Mouse (Mus musculus) liver, adult 2 months (tissue): ENCODE results near the gene Endou. TPM values are rescaled to one million over a fixed set of nuclear protein-coding genes. Genes with fewer than 3 reads are reported as not detected.

Source experiments
- DNase-seq: peaks from one replicate; pipeline ENCODE4 v3.0.0-alpha.2; 2011; ENCODE audit warnings: low read depth, low spot score; ENCODE audit errors: extremely low read depth
- H3K27ac ChIP-seq: fragments of 200-500 bp; replicated peaks from 2 replicates; pipeline ENCODE4 v1.5.1; 2012; ENCODE audit warnings: low read depth, mild to moderate bottlenecking, control low read depth, inconsistent platforms, low read length; ENCODE audit not compliant: insufficient read depth
- H3K27me3 ChIP-seq: fragments of 200-500 bp; 2 replicates; pipeline ENCODE4 v1.6.1; 2012; ENCODE audit warnings: mild to moderate bottlenecking, moderate library complexity, low read length, inconsistent platforms; ENCODE audit not compliant: control insufficient read depth, insufficient read depth
- H3K36me3 ChIP-seq: fragments of 200-500 bp; 2 replicates; pipeline ENCODE4 v1.6.1; 2012; ENCODE audit warnings: low read length, inconsistent platforms; ENCODE audit not compliant: control insufficient read depth, insufficient read depth
- H3K4me1 ChIP-seq: fragments of 200-500 bp; 2 replicates; pipeline ENCODE4 v1.6.1; 2011; ENCODE audit warnings: low read length; ENCODE audit not compliant: control insufficient read depth, insufficient read depth
- H3K4me3 ChIP-seq: fragments of 200-500 bp; 2 replicates; pipeline ENCODE4 v1.5.1; 2011; ENCODE audit warnings: low read depth, mild to moderate bottlenecking, control low read depth, low read length, moderate library complexity; ENCODE audit not compliant: insufficient read depth
- H3K79me2 ChIP-seq: fragments of 200-500 bp; 2 replicates; pipeline ENCODE4 v1.6.1; 2012; ENCODE audit warnings: inconsistent platforms, mild to moderate bottlenecking, low read length, moderate library complexity; ENCODE audit not compliant: control insufficient read depth, insufficient read depth
- H3K9ac ChIP-seq: fragments of 200-500 bp; 2 replicates; pipeline ENCODE4 v1.6.1; 2012; ENCODE audit warnings: low read depth, mild to moderate bottlenecking, control low read depth, inconsistent platforms, low read length
- CTCF ChIP-seq: fragments of 200-500 bp; IDR thresholded peaks from 2 replicates; pipeline ENCODE4 v1.5.1; 2011; ENCODE audit warnings: low read depth, low read length, control low read depth
- POLR2A ChIP-seq: fragments of 200-500 bp; IDR thresholded peaks from 2 replicates; pipeline ENCODE4 v1.6.1; 2011; ENCODE audit warnings: low read length, control low read depth; ENCODE audit not compliant: insufficient read depth; ENCODE audit errors: extremely low read depth
- WGBS: fragments of 180-500 bp; shearing (Covaris S2); methylation state at CpG from one replicate; pipeline ENCODE4 v1.1.7; 2018; 5-methylcytosine and 5-hydroxymethylcytosine counted together
- polyA plus RNA-seq: library from polyadenylated mRNA; depleted of rRNA; stranded (reverse); fragments of >200 nt; gene quantifications from 2 replicates; pipeline ENCODE4 v1.2.3, GENCODE M21; 2012
- total RNA-seq: library from RNA; depleted of rRNA; stranded (reverse); fragments of >200 nt; gene quantifications from 2 replicates; pipeline ENCODE4 v1.2.3, GENCODE M21; 2014

The Endou gene
- total and polyA plus RNA-seq, 2 experiments, result 0.32 to 0.55 TPM

DNA sequence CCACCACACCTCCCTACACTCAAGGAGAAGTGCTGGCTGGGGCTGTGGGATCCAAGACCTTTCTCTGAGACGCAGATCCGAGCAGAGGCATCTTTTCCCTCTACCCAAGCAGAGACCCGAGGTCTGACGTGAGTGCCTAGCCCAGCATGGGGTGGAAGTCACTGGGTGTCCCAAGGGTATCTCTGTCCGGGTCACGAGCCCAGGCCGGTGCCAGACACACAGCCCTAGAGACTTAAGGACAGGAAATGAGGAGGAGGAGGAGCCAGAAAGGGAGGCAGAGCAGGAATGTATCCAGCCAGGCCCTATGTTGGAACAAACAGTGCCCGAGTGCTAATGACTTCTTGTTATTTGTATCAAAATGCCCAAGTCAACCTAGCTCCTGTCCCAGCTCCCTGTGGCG lies 31.6 kb upstream of the Endou start:
- TF ChIP-seq CTCF (no peak), POLR2A (no peak)

DNA sequence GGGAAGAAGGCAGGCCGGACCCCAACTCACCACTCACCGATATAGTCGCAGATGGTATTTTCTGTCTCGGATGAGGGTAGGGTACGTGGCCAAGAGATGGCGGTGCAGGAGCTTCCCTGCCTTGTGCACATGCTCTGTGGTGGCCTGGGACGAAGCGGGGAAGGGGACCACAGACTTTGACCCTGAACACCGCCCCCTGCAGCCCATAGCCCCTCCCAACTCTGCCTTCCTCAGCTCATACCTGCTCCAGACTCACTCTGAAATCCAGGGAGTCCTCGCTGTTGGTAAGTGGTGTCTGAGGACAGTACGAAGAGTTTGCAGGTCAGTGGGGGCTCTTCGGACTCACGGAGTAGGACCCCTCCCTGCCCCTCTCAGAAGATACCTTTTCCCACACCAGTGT lies 30.3 kb upstream of the Endou start:
- 57% methylated on average over 13 of the region's 13 CpGs for WGBS
- TF ChIP-seq CTCF, result no peak
- TF ChIP-seq POLR2A, result no peak
- H3K27me3 ChIP-seq, result no peaks in the 10 kb centered on the region
- H3K9ac ChIP-seq, result no peak overlapping the region
- H3K4me1 ChIP-seq, result peaks cover 5% of the 10 kb centered on the region
- H3K36me3 ChIP-seq, result no peaks in the 10 kb centered on the region
- H3K4me3 ChIP-seq, result no peak overlapping the region
- no peak overlapping the region for H3K27ac ChIP-seq
- H3K79me2 ChIP-seq, result no peaks in the 10 kb centered on the region
- no peak for DNase-seq

More for the DNA sequence above, 31.6 kb upstream of the Endou start:
- WGBS, result 67% methylated on average over 9 of the region's 9 CpGs
- Histone ChIP-seq H3K27me3 (no peaks in the 10 kb centered on the region; the same call in 1 of the 2 replicates), H3K4me1 (peaks cover 5% of the 10 kb centered on the region), H3K4me3 (no peak overlapping the region), H3K9ac (no peak overlapping the region), H3K27ac (no peak overlapping the region), H3K36me3 (no peaks in the 10 kb centered on the region), H3K79me2 (no peaks in the 10 kb centered on the region)
- DNase-seq, result peak; percentile 16

DNA sequence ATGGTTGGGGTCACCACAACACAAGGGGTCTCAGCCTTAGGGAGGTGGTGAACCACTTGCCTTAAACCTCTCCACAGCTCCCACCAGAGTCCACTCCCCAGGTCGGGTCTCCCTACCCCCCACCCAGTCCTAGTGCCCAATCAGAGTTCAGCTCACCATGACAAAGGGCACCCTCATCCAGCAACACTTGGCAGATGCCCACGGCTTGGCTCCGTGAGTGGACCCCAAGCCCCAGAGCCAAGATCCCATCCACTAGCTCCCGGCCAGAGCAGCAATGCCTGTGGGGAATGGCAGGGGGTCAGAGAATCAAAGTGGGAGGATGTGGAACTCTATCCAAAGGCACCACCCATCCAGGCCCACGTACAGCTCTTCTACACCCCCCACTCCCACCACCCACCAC lies 29.8 kb upstream of the Endou start:
- WGBS, result 55% methylated on average over 5 of the region's 5 CpGs
- TF ChIP-seq POLR2A (no peak), CTCF (no peak)
- H3K9ac ChIP-seq, result no peak overlapping the region
- H3K27me3 ChIP-seq, result no peaks in the 10 kb centered on the region
- no peaks in the 10 kb centered on the region for H3K36me3 ChIP-seq
- no peak for DNase-seq
- no peak overlapping the region for H3K27ac ChIP-seq
- H3K79me2 ChIP-seq, result no peaks in the 10 kb centered on the region
- H3K4me1 ChIP-seq, result peaks cover 5% of the 10 kb centered on the region
- H3K4me3 ChIP-seq, result no peak overlapping the region

DNA sequence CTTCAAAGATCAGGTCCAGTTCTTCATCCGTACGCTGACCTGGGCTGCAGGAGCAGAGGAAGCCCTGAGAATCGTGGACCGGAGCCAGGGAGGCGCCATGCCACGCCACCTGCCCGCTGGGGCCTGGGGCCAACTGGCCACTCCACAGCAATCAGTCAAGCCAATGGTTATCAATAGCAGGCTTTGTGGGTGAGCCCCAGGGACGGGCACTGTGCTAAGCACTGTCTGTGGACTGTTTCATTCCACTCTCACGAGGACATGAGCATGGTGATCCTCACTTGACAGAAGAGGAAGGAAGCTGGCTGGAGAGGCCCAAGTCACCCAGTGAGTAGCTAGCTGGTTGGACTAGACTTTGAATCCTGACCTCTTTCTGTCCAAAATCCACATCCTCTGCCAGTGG lies 28.9 kb upstream of the Endou start:
- Histone ChIP-seq H3K9ac (no peak overlapping the region), H3K27me3 (no peaks in the 10 kb centered on the region), H3K79me2 (no peaks in the 10 kb centered on the region), H3K4me1 (peaks cover 5% of the 10 kb centered on the region), H3K27ac (no peak overlapping the region), H3K4me3 (no peak overlapping the region), H3K36me3 (no peaks in the 10 kb centered on the region)
- no peak for DNase-seq
- WGBS, result 79% methylated on average over 9 of the region's 9 CpGs
- TF ChIP-seq POLR2A (no peak), CTCF (no peak)

DNA sequence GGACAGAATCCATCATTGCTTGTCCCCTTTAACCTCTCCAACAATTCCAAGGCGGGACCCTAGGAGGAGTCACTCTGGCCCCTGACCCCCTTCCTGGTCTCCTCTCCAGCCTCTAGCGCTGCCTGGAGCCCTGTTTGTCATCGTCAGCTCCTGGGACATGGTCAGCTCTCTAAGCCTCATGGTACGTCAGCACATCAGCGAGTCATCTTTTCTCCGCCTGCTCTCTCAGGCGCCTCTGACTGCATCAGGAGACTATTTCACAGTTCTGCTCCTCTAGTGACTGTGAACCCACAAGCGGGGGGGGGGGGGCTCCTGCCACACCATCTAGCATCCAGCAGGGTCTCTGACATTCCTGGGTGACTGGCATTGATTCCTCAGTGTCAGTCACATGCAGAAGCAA lies 24.2 kb upstream of the Endou start:
- Histone ChIP-seq H3K4me3 (no peak overlapping the region), H3K79me2 (no peaks in the 10 kb centered on the region), H3K9ac (no peak overlapping the region), H3K27me3 (no peaks in the 10 kb centered on the region), H3K4me1 (peaks cover 2% of the 10 kb centered on the region), H3K27ac (no peak overlapping the region), H3K36me3 (no peaks in the 10 kb centered on the region)
- no peak for TF ChIP-seq POLR2A
- no peak for TF ChIP-seq CTCF
- no peak for DNase-seq
- WGBS, result 73% methylated on average over 8 of the region's 8 CpGs

DNA sequence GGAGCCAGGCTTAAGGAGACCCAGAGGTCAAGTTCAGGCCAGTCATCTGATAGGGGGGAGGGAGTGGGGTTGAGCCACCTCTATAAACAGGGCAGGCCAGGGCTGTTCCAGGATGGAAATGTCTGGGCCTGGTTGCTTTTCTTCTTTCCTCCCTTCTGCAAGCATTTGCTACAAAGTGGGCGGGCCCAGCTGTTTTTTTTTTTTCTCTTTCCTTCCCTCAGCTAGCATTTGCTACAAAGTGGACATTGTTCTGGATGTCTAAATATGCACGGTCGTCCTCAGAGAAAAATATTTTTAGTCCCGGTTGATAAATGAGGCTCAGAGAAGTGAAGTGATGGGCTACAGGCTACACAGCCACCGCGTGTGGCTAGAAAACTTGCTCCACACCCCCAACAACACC lies 23.3 kb upstream of the Endou start:
- no peaks in the 10 kb centered on the region for H3K27me3 ChIP-seq
- H3K27ac ChIP-seq, result no peak overlapping the region
- no peak overlapping the region for H3K9ac ChIP-seq
- H3K4me1 ChIP-seq, result no peaks in the 10 kb centered on the region
- H3K4me3 ChIP-seq, result no peak overlapping the region
- H3K79me2 ChIP-seq, result no peaks in the 10 kb centered on the region
- no peak for TF ChIP-seq POLR2A
- no peak for TF ChIP-seq CTCF
- DNase-seq, result no peak
- no peaks in the 10 kb centered on the region for H3K36me3 ChIP-seq
- WGBS, result 79% methylated on average over 6 of the region's 6 CpGs
